Mouse (Mus musculus) liver, embryonic 13.5 days (tissue): ENCODE measurements around the gene Tnk1. TPM values are rescaled to one million over a fixed set of nuclear protein-coding genes. Genes with fewer than 3 reads are reported as not detected.
A peak's percentile ranks its signal among the peaks of the same experiment; 100 is the strongest.

Experiments
- ATAC-seq: fragments of 200-750 bp; cut with Nextera tagmentation; 2 replicates; pipeline ENCODE4 v1.8.0; 2017; ENCODE audit warnings: low read depth, mild to moderate bottlenecking, moderate number of reproducible peaks, moderate library complexity
- DNase-seq: peaks from one replicate; pipeline ENCODE4 v3.0.0; 2022
- H3K27ac ChIP-seq: fragments of 300-500 bp; sonication (generic); 2 replicates; pipeline ENCODE4 v1.5.1; 2015; ENCODE audit warnings: moderate library complexity, mild to moderate bottlenecking, inconsistent platforms
- H3K27me3 ChIP-seq: fragments of 300-500 bp; sonication (generic); 2 replicates; pipeline ENCODE4 v1.6.1; 2015; ENCODE audit warnings: mild to moderate bottlenecking, inconsistent platforms
- H3K36me3 ChIP-seq: fragments of 300-500 bp; sonication (generic); 2 replicates; pipeline ENCODE4 v1.6.1; 2015; ENCODE audit warnings: mild to moderate bottlenecking, inconsistent platforms
- H3K4me1 ChIP-seq: fragments of 300-500 bp; sonication (generic); replicated peaks from 2 replicates; pipeline ENCODE4 v1.6.1; 2015; ENCODE audit warnings: inconsistent platforms
- H3K4me2 ChIP-seq: fragments of 300-500 bp; sonication (generic); 2 replicates; pipeline ENCODE4 v1.6.1; 2015; ENCODE audit warnings: inconsistent platforms, mild to moderate bottlenecking, moderate library complexity
- H3K4me3 ChIP-seq: fragments of 300-500 bp; sonication (generic); replicated peaks from 2 replicates; pipeline ENCODE4 v1.5.1; 2015; ENCODE audit warnings: mild to moderate bottlenecking, inconsistent platforms
- H3K9ac ChIP-seq: fragments of 300-500 bp; sonication (generic); 2 replicates; pipeline ENCODE4 v1.6.1; 2015; ENCODE audit warnings: mild to moderate bottlenecking, inconsistent platforms
- H3K9me3 ChIP-seq: fragments of 300-500 bp; sonication (generic); replicated peaks from 2 replicates; pipeline ENCODE4 v1.6.1; 2016; ENCODE audit warnings: inconsistent platforms
- WGBS: fragments of 180-500 bp; shearing (Covaris S2); methylation state at CpG from one replicate; pipeline ENCODE4 v1.1.7; 2015; ENCODE audit not compliant: insufficient replicate concordance; 5-methylcytosine and 5-hydroxymethylcytosine counted together
- polyA plus RNA-seq: library from polyadenylated mRNA; unstranded; fragments of >200 nt; fragmentation: Nextera tagmentation; extraction: Ambion mirVana; gene quantifications from 2 replicates; pipeline ENCODE4 v1.2.1, GENCODE M21; 2015

Gene Tnk1
- polyA plus RNA-seq, 1 experiment from 2014 or later: 0.76 TPM

DNA sequence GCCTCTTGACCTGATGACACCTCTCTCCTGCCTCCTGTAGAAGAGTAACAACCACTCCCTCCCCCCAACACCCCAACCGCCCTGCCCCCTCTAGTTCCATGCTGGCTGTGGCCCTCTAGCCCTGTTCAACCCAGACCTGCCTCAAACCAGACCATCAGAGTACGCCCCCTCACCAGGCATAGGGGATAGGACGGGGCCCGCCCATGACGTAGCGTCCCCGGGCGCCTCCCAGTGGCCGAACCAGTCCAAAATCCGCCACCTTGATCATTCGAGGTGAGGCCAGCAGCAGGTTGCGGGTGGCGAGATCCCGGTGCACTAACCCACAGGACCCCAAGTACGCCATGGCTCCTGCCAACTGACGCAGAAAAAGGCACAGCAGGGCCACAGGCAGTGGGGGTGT lies 3.2 kb downstream of the Tnk1 start:
- H3K9ac ChIP-seq: peak overlapping the region; percentile 70
- ATAC-seq (peak; percentile 35), DNase-seq (peak; percentile 70)
- H3K9me3 ChIP-seq: no peaks in the 10 kb centered on the region
- peaks cover 25% of the 10 kb centered on the region for H3K27me3 ChIP-seq
- peaks cover 64% of the 10 kb centered on the region for H3K4me1 ChIP-seq
- 19% methylated on average over 16 of the region's 16 CpGs for WGBS
- peaks cover 23% of the 10 kb centered on the region for H3K36me3 ChIP-seq
- peak overlapping the region; percentile 35; the same call in 1 of the 2 replicates for H3K4me3 ChIP-seq
- H3K27ac ChIP-seq: peak overlapping the region; percentile 99
- peak overlapping the region; percentile 61 for H3K4me2 ChIP-seq

DNA sequence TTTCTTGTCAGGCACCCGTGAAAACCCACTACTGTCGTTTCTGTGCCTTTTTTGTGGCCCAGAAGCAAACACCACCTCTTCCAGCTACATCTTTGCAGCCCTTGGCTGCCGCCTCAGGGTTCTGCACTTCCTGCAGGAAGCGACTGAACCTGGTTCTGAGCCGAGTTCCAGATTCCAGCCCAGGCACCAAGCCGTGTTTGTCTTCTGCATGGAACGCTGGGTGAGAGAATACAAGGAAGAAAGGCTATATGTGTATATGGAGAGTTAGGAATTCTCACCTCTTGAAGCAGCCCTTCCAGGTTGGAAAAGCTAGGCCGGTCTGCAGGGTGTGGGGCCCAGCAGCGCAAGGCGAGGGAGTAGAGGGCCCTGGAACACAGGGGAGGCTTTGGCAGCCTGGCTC lies 3.9 kb downstream of the Tnk1 start:
- Histone ChIP-seq H3K9me3 (no peaks in the 10 kb centered on the region), H3K4me2 (peak overlapping the region; percentile 61), H3K4me1 (peaks cover 70% of the 10 kb centered on the region), H3K27me3 (peaks cover 21% of the 10 kb centered on the region), H3K4me3 (peak overlapping the region; percentile 35), H3K9ac (peak overlapping the region; percentile 70), H3K27ac (peak overlapping the region; percentile 99), H3K36me3 (peaks cover 29% of the 10 kb centered on the region)
- ATAC-seq: no peak
- WGBS: 54% methylated on average over 10 of the region's 10 CpGs
- no peak for DNase-seq

- DNase-seq (peak; percentile 95), ATAC-seq (peak; percentile 92)
- peak overlapping the region; percentile 76 for H3K9ac ChIP-seq
- H3K4me1 ChIP-seq: peaks cover 77% of the 10 kb centered on the region
- WGBS: 15% methylated on average over 7 of the region's 7 CpGs
- peaks cover 36% of the 10 kb centered on the region for H3K36me3 ChIP-seq
- H3K4me3 ChIP-seq: peak overlapping the region; percentile 43
- H3K4me2 ChIP-seq: peak overlapping the region; percentile 67
- no peaks in the 10 kb centered on the region for H3K9me3 ChIP-seq
- peaks cover 16% of the 10 kb centered on the region for H3K27me3 ChIP-seq
- H3K27ac ChIP-seq: peak overlapping the region; percentile 99
These were observed 4.5 kb downstream of the Tnk1 start for GRCm38 (mm10) chr11:69853994-69854393.

GRCm38 (mm10) chr11:69850754-69851153 lies 7.8 kb downstream of the Tnk1 start:
- Histone ChIP-seq H3K36me3 (peaks cover 51% of the 10 kb centered on the region), H3K27me3 (no peaks in the 10 kb centered on the region), H3K9me3 (no peaks in the 10 kb centered on the region), H3K27ac (peak overlapping the region; percentile 99), H3K4me2 (peak overlapping the region; percentile 17; the same call in 1 of the 2 replicates), H3K4me1 (peaks cover 93% of the 10 kb centered on the region), H3K4me3 (no peak overlapping the region), H3K9ac (peak overlapping the region; percentile 30; the same call in 1 of the 2 replicates)
- DNase-seq: no peak
- WGBS: 58% methylated on average over 8 of the region's 8 CpGs
- ATAC-seq: no peak

GRCm38 (mm10) chr11:69849884-69850283 lies 8.6 kb downstream of the Tnk1 start:
- WGBS: 83% methylated on average over 15 of the region's 15 CpGs
- Histone ChIP-seq H3K4me2 (no peak overlapping the region), H3K4me1 (peaks cover 92% of the 10 kb centered on the region), H3K27me3 (no peaks in the 10 kb centered on the region), H3K9ac (no peak overlapping the region), H3K4me3 (no peak overlapping the region), H3K36me3 (peaks cover 51% of the 10 kb centered on the region), H3K27ac (peak overlapping the region; percentile 99), H3K9me3 (no peaks in the 10 kb centered on the region)
- ATAC-seq (no peak), DNase-seq (no peak)

DNA sequence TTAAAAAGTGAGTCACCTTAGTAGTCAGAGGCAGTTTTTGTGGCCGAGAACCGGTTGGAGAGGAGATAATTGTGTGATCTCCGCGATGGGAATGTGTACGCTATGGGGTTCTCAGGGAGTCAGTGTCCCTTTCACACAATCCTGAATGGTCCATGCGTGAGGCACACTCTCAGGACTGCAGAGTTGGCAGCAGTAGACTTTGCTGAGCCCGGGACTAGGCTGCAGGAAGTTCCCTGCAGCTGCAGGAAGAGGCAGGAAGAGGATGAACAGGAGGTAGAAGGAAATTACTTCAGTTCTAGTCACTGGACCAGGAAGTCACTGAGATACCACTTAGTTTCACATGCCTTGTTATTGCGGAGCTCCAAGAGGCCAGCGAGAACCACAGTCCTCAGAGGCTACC lies 9.4 kb downstream of the Tnk1 start:
- Histone ChIP-seq H3K9ac (peak overlapping the region; percentile 19; the same call in 1 of the 2 replicates), H3K4me2 (no peak overlapping the region), H3K4me1 (peaks cover 87% of the 10 kb centered on the region), H3K27ac (peak overlapping the region; percentile 99), H3K9me3 (no peaks in the 10 kb centered on the region), H3K27me3 (no peaks in the 10 kb centered on the region), H3K4me3 (no peak overlapping the region), H3K36me3 (peaks cover 51% of the 10 kb centered on the region)
- 72% methylated on average over 9 of the region's 9 CpGs for WGBS
- DNase-seq (no peak), ATAC-seq (no peak)

- H3K4me3 ChIP-seq: peak overlapping the region; percentile 79
- no peaks in the 10 kb centered on the region for H3K27me3 ChIP-seq
- DNase-seq (no peak), ATAC-seq (no peak)
- peaks cover 86% of the 10 kb centered on the region for H3K4me1 ChIP-seq
- peak overlapping the region; percentile 90 for H3K9ac ChIP-seq
- peak overlapping the region; percentile 99 for H3K27ac ChIP-seq
- H3K9me3 ChIP-seq: no peaks in the 10 kb centered on the region
- H3K4me2 ChIP-seq: peak overlapping the region; percentile 94
- 93% methylated on average over 6 of the region's 6 CpGs for WGBS
- peaks cover 51% of the 10 kb centered on the region for H3K36me3 ChIP-seq
These were observed 10.5 kb downstream of the Tnk1 start for GRCm38 (mm10) chr11:69848021-69848420.

GRCm38 (mm10) chr11:69846738-69847688 lies 11.5 kb downstream of the Tnk1 start:
- Histone ChIP-seq H3K4me3 (peak overlapping the region; percentile 79), H3K27ac (peak overlapping the region; percentile 99), H3K27me3 (no peaks in the 10 kb centered on the region), H3K36me3 (peaks cover 43% of the 10 kb centered on the region), H3K4me2 (peak overlapping the region; percentile 94), H3K4me1 (peaks cover 81% of the 10 kb centered on the region), H3K9ac (peak overlapping the region; percentile 90), H3K9me3 (no peaks in the 10 kb centered on the region)
- 13% methylated on average over 37 of the region's 37 CpGs for WGBS
- DNase-seq (peak; percentile 65), ATAC-seq (peak; percentile 66)

GRCm38 (mm10) chr11:69846198-69846680 lies 12.3 kb downstream of the Tnk1 start, which contains the start of gene Plscr3:
TSS of gene Plscr3 (plus strand) at chr11:69846376.
- H3K9me3 ChIP-seq: no peaks in the 10 kb centered on the region
- peaks cover 36% of the 10 kb centered on the region for H3K36me3 ChIP-seq
- ATAC-seq (peak; percentile 89), DNase-seq (peak; percentile 88)
- H3K4me3 ChIP-seq: peak within 1 kb of the TSS; percentile 79
- no peaks in the 10 kb centered on the region for H3K27me3 ChIP-seq
- peak within 1 kb of the TSS; percentile 94 for H3K4me2 ChIP-seq
- peaks cover 74% of the 10 kb centered on the region for H3K4me1 ChIP-seq
- WGBS: 0% methylated on average over 38 of the region's 38 CpGs
- H3K27ac ChIP-seq: peak within 1 kb of the TSS; percentile 99
- H3K9ac ChIP-seq: peak within 1 kb of the TSS; percentile 90

DNA sequence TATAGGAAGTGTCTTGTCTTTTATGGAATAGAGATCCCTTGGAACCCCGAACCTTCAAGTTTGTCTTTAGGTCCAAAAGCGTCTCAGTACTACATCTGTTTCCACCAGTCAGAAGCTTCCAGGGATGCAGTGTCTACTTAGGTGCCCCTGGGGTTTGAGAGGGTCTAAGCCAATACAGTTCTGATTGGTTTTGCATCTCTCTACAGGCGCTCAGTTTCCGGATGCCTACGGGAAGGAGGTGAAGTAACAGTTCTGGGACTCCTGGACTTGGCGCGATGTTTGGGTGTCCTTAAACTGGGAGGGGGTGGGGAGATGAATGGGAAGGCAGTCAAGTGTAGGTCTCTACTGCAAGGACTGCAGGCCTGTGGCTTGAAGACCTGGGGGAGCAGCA lies 19.8 kb downstream of the Tnk1 start:
- WGBS: 2% methylated on average over 7 of the region's 7 CpGs
- H3K27ac ChIP-seq: peak overlapping the region; percentile 85
- ATAC-seq (peak; percentile 2; the same call in 1 of the 2 replicates), DNase-seq (no peak)
- peaks cover 63% of the 10 kb centered on the region for H3K4me1 ChIP-seq
- peak overlapping the region; percentile 95 for H3K4me2 ChIP-seq
- H3K9me3 ChIP-seq: no peaks in the 10 kb centered on the region
- H3K4me3 ChIP-seq: peak overlapping the region; percentile 70
- peaks cover 41% of the 10 kb centered on the region for H3K27me3 ChIP-seq
- 0 out of 2 replicates have a peak, but pooled peaks cover 3% of the 10 kb centered on the region for H3K36me3 ChIP-seq
- peak overlapping the region; percentile 80 for H3K9ac ChIP-seq

DNA sequence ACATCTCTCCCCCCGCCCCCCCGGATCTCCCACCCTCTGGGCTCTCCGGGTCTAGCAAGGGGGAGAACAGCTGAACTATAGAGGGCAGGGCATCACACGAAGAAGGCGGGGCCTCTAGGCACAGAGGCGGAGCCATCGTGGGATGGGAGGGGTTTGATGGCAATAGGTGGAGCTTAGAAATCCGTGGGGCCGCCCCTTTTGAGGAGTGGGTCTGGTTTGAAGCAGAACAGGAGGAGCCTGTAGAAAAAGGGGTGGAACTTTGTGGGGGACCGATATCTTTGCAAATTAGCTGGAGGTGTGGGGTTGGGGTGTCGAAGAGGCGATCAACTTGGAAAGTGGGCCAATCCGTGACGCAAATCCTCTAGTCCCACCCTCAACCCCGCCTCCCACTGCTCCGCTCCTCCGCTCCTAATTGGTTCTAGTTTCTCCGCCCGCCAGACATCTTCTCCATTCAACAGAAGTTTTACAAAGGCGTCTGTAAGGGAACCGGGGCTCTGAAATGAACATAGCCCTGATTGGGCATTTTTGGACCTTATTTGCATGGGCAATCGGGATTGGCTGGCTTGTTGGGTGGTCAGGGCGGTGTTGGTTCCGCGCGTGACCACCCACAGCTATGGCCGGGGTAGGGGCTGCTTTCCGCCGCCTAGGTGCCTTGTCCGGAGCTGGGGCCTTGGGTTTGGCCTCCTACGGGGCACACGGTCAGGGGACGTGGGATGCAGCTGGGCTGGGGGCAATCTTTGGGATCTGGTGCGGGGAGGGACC lies 20.4 kb downstream of the Tnk1 start, which contains the start of gene Tmem256:
TSS of gene Tmem256 (plus strand) at position 563 of the 762 bp plus-strand sequence.
- Histone ChIP-seq H3K4me3 (peak within 1 kb of the TSS; percentile 70), H3K4me1 (peaks cover 65% of the 10 kb centered on the region), H3K36me3 (0 out of 2 replicates have a peak, but pooled peaks cover 3% of the 10 kb centered on the region), H3K27me3 (peaks cover 46% of the 10 kb centered on the region), H3K4me2 (peak within 1 kb of the TSS; percentile 95), H3K27ac (peak within 1 kb of the TSS; percentile 85), H3K9ac (peak within 1 kb of the TSS; percentile 80), H3K9me3 (no peaks in the 10 kb centered on the region)
- DNase-seq (peak; percentile 96), ATAC-seq (peak; percentile 89)
- under 1% methylated on average over 34 of the region's 34 CpGs for WGBS
